12 mouse cellular contexts compared by ENCODE assay signal in the genomic region with DNA sequence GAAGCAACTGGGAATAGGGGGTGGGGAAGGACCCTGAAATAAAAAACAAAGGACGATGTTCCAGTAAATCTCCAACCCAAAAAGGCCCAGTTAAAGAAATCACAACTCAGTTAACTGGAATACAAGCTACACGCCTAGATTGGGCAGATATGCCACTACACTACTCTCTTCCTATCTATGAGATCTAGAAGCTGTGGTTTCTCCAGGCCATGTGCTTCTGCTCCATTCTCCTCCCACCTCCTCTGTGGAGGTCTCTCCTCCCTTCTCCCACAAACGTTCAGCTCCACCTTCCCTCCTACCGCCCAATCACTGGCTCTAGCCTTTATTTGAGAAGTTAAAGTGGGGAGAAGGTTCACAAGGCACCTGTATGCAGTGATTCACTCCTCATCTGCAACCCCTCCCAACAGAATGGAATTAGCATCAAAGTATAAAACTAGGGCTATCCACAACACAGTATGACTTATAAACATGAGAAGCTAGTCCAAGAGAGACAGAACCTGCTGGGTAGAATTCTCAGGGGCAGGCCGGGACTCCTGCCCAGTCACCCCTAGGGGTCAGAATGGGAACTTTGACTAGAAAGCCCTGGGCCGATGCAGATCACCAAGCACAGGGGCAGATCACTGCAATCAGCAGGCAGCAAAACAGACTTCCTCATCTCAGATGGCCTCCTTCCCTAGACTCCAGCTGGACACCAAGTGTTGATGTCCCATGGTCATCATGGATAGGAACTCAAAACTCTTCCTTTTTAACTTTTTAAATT. TPM values are rescaled to one million over a fixed set of nuclear protein-coding genes. Genes with fewer than 3 reads are reported as not detected.
DNase-seq lines count a peak whose midpoint lies in the region; ATAC-seq and TF ChIP-seq lines count a peak whose summit lies in the region.
"Had no signal": no experiment of that assay in that cellular context is flagged by ENCODE, and none has a peak within 500 bp of the region (broad histone marks: within the 10 kb centered on the region; RNA-seq: fewer than 3 reads in every experiment).

No protein-coding gene starts in this region.

- H3K27me3 ChIP-seq in heart, embryonic 13.5 days (replicated peaks), result no peaks in the 10 kb centered on the region
- H3K27me3 ChIP-seq in stomach, postnatal 0 days (ENCODE audit: control insufficient read depth, insufficient read depth, low read length), result no peaks in the 10 kb centered on the region
- H3K27me3 ChIP-seq in forebrain, embryonic 13.5 days, result no peaks in the 10 kb centered on the region
- H3K27me3 ChIP-seq: neural tube, embryonic 13.5 days had no signal

- H3K36me3 ChIP-seq in heart, embryonic 13.5 days, result no peaks in the 10 kb centered on the region
- H3K36me3 ChIP-seq in stomach, postnatal 0 days (ENCODE audit: control insufficient read depth, insufficient read depth, low read length), result no peaks in the 10 kb centered on the region
- H3K36me3 ChIP-seq in forebrain, embryonic 13.5 days (ENCODE audit: poor library complexity, severe bottlenecking), result no peaks in the 10 kb centered on the region
- H3K36me3 ChIP-seq: neural tube, embryonic 13.5 days had no signal

- peak overlapping the region; percentile 16; the same call in 1 of the 2 replicates for H3K27ac ChIP-seq in heart, embryonic 13.5 days (replicated peaks)
- no peak overlapping the region for H3K27ac ChIP-seq in stomach, postnatal 0 days (replicated peaks)
- no peak overlapping the region for H3K27ac ChIP-seq in forebrain, embryonic 13.5 days
- H3K27ac ChIP-seq: macrophage; neural tube, embryonic 13.5 days had no signal

- no peaks in the 10 kb centered on the region for H3K9me3 ChIP-seq in heart, embryonic 13.5 days
- no peaks in the 10 kb centered on the region for H3K9me3 ChIP-seq in stomach, postnatal 0 days (ENCODE audit: control insufficient read depth, low read length)
- no peaks in the 10 kb centered on the region for H3K9me3 ChIP-seq in forebrain, embryonic 13.5 days (replicated peaks)
- H3K9me3 ChIP-seq: neural tube, embryonic 13.5 days had no signal

- H3K4me2 ChIP-seq in heart, embryonic 13.5 days, result peak overlapping the region; percentile 20; the same call in 1 of the 2 replicates
- no peak overlapping the region for H3K4me2 ChIP-seq in stomach, postnatal 0 days (replicated peaks; ENCODE audit: low read depth)
- no peak overlapping the region for H3K4me2 ChIP-seq in forebrain, embryonic 13.5 days
- H3K4me2 ChIP-seq: neural tube, embryonic 13.5 days had no signal

- peak; percentile 27 for TF ChIP-seq CTCF in stomach, postnatal 0 days (IDR thresholded peaks at IDR 0.05; ENCODE audit: low read depth)

- H3K4me1 ChIP-seq in heart, embryonic 13.5 days, result peaks cover 14% of the 10 kb centered on the region
- H3K4me1 ChIP-seq in stomach, postnatal 0 days (replicated peaks; ENCODE audit: control insufficient read depth, insufficient read depth), result no peaks in the 10 kb centered on the region
- no peaks in the 10 kb centered on the region for H3K4me1 ChIP-seq in forebrain, embryonic 13.5 days
- H3K4me1 ChIP-seq: neural tube, embryonic 13.5 days had no signal

- 44% methylated on average over 6 of the region's 6 CpGs for WGBS in heart, embryonic 13.5 days
- 53% methylated on average over 6 of the region's 6 CpGs for WGBS in stomach, postnatal 0 days
- WGBS in forebrain, embryonic 13.5 days, result 63% methylated on average over 6 of the region's 6 CpGs

- no peak overlapping the region for H3K4me3 ChIP-seq in heart, embryonic 13.5 days
- no peak overlapping the region for H3K4me3 ChIP-seq in stomach, postnatal 0 days (ENCODE audit: low read depth, low read length)
- H3K4me3 ChIP-seq in forebrain, embryonic 13.5 days, result no peak overlapping the region
- H3K4me3 ChIP-seq: neural tube, embryonic 13.5 days had no signal

- no peak for TF ChIP-seq EP300 in stomach, postnatal 0 days (optimal IDR thresholded peaks at IDR 0.05)

- no peak for DNase-seq in heart, postnatal 4 days
- peak; percentile 57 for DNase-seq in retina, embryonic 14.5 days (ENCODE audit: low spot score)
- DNase-seq in retina, postnatal 1 day, result no peak
- DNase-seq in stomach, postnatal 0 days (ENCODE audit: low spot score), result no peak
- DNase-seq in frontal cortex, postnatal 14 days (ENCODE audit: low spot score in 2 of 2), result no peak
- DNase-seq: right cerebral cortex, postnatal 4 days had no signal

- H3K9ac ChIP-seq in heart, embryonic 13.5 days, result no peak overlapping the region
- H3K9ac ChIP-seq in stomach, postnatal 0 days (ENCODE audit: low read length), result no peak overlapping the region
- no peak overlapping the region for H3K9ac ChIP-seq in forebrain, embryonic 13.5 days
- H3K9ac ChIP-seq: neural tube, embryonic 13.5 days had no signal

- no peak for ATAC-seq in heart, embryonic 13.5 days (ENCODE audit: extremely low read depth, insufficient number of reproducible peaks, low FRiP score, low TSS enrichment)
- peak; percentile 62 to 89 for ATAC-seq in hematopoietic stem cell, adult 5-6 weeks (replicated peaks in 1 of 2; ENCODE audit: insufficient read depth in 1 of 2, low FRiP score in 2 of 2, low TSS enrichment in 1 of 2, low read depth in 1 of 2, poor library complexity in 2 of 2, severe bottlenecking in 2 of 2)
- ATAC-seq in stomach, postnatal 0 days (ENCODE audit: low FRiP score, low TSS enrichment), result peak; percentile 47; the same call in 1 of the 2 replicates
- ATAC-seq in forebrain, embryonic 13.5 days, result no peak

RNA-seq across cellular contexts. Expression of a gene that starts 6.6 kb away (rescaled TPM):
- 24.5 and 25.9 TPM in 2 replicates for polyA plus RNA-seq in heart, embryonic 13.5 days (2015; fragmentation: Nextera tagmentation; extraction: Ambion mirVana)
- 10 to 100 TPM; 17.3 to 19.3 TPM for total RNA-seq in heart, postnatal 4 days (2021)
- total RNA-seq in hematopoietic stem cell, adult 5-6 weeks (2017), result 12.1 and 22.6 TPM in 2 replicates
- 12.0 and 12.5 TPM in 2 replicates for polyA plus RNA-seq in stomach, postnatal 0 days (2015; fragmentation: Nextera tagmentation; extraction: Ambion mirVana)
- 38.8 and 39.8 TPM in 2 replicates for polyA plus RNA-seq in forebrain, embryonic 13.5 days (2015; fragmentation: Nextera tagmentation; extraction: Ambion mirVana)

RNA-seq across cellular contexts. Expression of a gene that starts 6.6 kb away (rescaled TPM):
- 61.3 and 66.8 TPM in 2 replicates for polyA plus RNA-seq in heart, embryonic 13.5 days (2015; fragmentation: Nextera tagmentation; extraction: Ambion mirVana)
- total RNA-seq in heart, postnatal 4 days (2021), result 10 to 100 TPM; 46.5 to 49.3 TPM
- total RNA-seq in hematopoietic stem cell, adult 5-6 weeks (2017), result 12.9 and 13.3 TPM in 2 replicates
- polyA plus RNA-seq in stomach, postnatal 0 days (2015; fragmentation: Nextera tagmentation; extraction: Ambion mirVana), result 45.4 and 48.9 TPM in 2 replicates
- 52.3 and 56.7 TPM in 2 replicates for polyA plus RNA-seq in forebrain, embryonic 13.5 days (2015; fragmentation: Nextera tagmentation; extraction: Ambion mirVana)

RNA-seq across cellular contexts. Expression of a gene that starts 10.1 kb away (rescaled TPM):
- 0.27 TPM in 1 of 2 replicates, not detected in the other for polyA plus RNA-seq in heart, embryonic 13.5 days (2015; fragmentation: Nextera tagmentation; extraction: Ambion mirVana)
- total RNA-seq in heart, postnatal 4 days (2021), result under 1 TPM in 1 of 2 experiments, not detected in 1; 0.29 TPM
- 1.2 TPM in 1 of 2 replicates, not detected in the other for total RNA-seq in hematopoietic stem cell, adult 5-6 weeks (2017)
- 0.13 TPM in 1 of 2 replicates, not detected in the other for polyA plus RNA-seq in stomach, postnatal 0 days (2015; fragmentation: Nextera tagmentation; extraction: Ambion mirVana)
- 0.26 TPM in 1 of 2 replicates, not detected in the other for polyA plus RNA-seq in forebrain, embryonic 13.5 days (2015; fragmentation: Nextera tagmentation; extraction: Ambion mirVana)
- polyA plus RNA-seq: macrophage; neural tube, embryonic 13.5 days; thymus, postnatal 0 days had no signal

RNA-seq across cellular contexts. Expression of a gene that starts 15.3 kb away (rescaled TPM):
- 18.1 TPM in 2 replicates for polyA plus RNA-seq in heart, embryonic 13.5 days (2015; fragmentation: Nextera tagmentation; extraction: Ambion mirVana)
- 10 to 100 TPM; 14.9 to 16.3 TPM for total RNA-seq in heart, postnatal 4 days (2021)
- total RNA-seq in hematopoietic stem cell, adult 5-6 weeks (2017), result 9.2 and 31.8 TPM in 2 replicates
- polyA plus RNA-seq in stomach, postnatal 0 days (2015; fragmentation: Nextera tagmentation; extraction: Ambion mirVana), result 12.4 and 13.4 TPM in 2 replicates
- 33.9 and 39.1 TPM in 2 replicates for polyA plus RNA-seq in forebrain, embryonic 13.5 days (2015; fragmentation: Nextera tagmentation; extraction: Ambion mirVana)

RNA-seq across cellular contexts. Expression of a gene that starts 20.6 kb away (rescaled TPM):
- polyA plus RNA-seq in heart, embryonic 13.5 days (2015; fragmentation: Nextera tagmentation; extraction: Ambion mirVana), result 1.5 and 1.7 TPM in 2 replicates
- total RNA-seq in heart, postnatal 4 days (2021), result 1 to 10 TPM; 1.0 to 1.5 TPM
- 2.7 TPM in 1 of 2 replicates, not detected in the other for total RNA-seq in hematopoietic stem cell, adult 5-6 weeks (2017)
- 88.0 and 98.5 TPM in 2 replicates for polyA plus RNA-seq in stomach, postnatal 0 days (2015; fragmentation: Nextera tagmentation; extraction: Ambion mirVana)
- 4.4 and 4.7 TPM in 2 replicates for polyA plus RNA-seq in forebrain, embryonic 13.5 days (2015; fragmentation: Nextera tagmentation; extraction: Ambion mirVana)

Comparison
In these comparisons a context has a peak if more than half of its experiments do, and no peak if none do; other contexts are left out.
1. ATAC-seq: peak in hematopoietic stem cell, adult 5-6 weeks (2 of 2) and stomach, postnatal 0 days (single experiment); none in heart, embryonic 13.5 days (single experiment) and forebrain, embryonic 13.5 days (single experiment).